In genomic region chr12:82486829-82487560, GRCm38 (mm10) we compare ENCODE assay signal across 17 mouse cellular contexts.
DNase-seq lines count a peak whose midpoint lies in the region; ATAC-seq lines count a peak whose summit lies in the region.
"Had no signal": no experiment of that assay in that cellular context is flagged by ENCODE, and none has a peak within 500 bp of the region (broad histone marks: within the 10 kb centered on the region; RNA-seq: fewer than 3 reads in every experiment).

No protein-coding gene starts in this region.

- H3K4me3 ChIP-seq in embryonic facial prominence, embryonic 14.5 days (ENCODE audit: low read depth, low read length), result no peak overlapping the region
- no peak overlapping the region for H3K4me3 ChIP-seq in stomach, embryonic 14.5 days (ENCODE audit: low read depth, low read length)
- H3K4me3 ChIP-seq: embryonic facial prominence, embryonic 12.5 days; heart, adult 2 months; midbrain, embryonic 13.5 days; neural tube, embryonic 13.5 days had no signal

- 0 out of 2 replicates have a peak, but pooled peaks have one; percentile 13 for ATAC-seq in frontal cortex, adult (ENCODE audit: low TSS enrichment)
- ATAC-seq in embryonic facial prominence, embryonic 14.5 days (ENCODE audit: low read depth), result no peak; the same call in 1 of the 2 replicates
- ATAC-seq in stomach, embryonic 14.5 days (ENCODE audit: insufficient number of reproducible peaks, insufficient read depth, low FRiP score, low read depth), result peak; percentile 75; the same call in 1 of the 2 replicates
- ATAC-seq: midbrain, embryonic 13.5 days; Patski had no signal

- H3K27ac ChIP-seq in embryonic facial prominence, embryonic 14.5 days (replicated peaks; ENCODE audit: low read depth, low read length), result no peak overlapping the region
- peak overlapping the region; percentile 41; the same call in 1 of the 2 replicates for H3K27ac ChIP-seq in stomach, embryonic 14.5 days (ENCODE audit: low read length)
- H3K27ac ChIP-seq: embryonic facial prominence, embryonic 12.5 days; heart, adult 2 months; midbrain, embryonic 13.5 days; neural tube, embryonic 13.5 days had no signal

- no peaks in the 10 kb centered on the region for H3K4me1 ChIP-seq in embryonic facial prominence, embryonic 14.5 days (ENCODE audit: control insufficient read depth, insufficient read depth, low read length)
- H3K4me1 ChIP-seq in stomach, embryonic 14.5 days (ENCODE audit: control insufficient read depth, insufficient read depth, low read length), result no peaks in the 10 kb centered on the region
- H3K4me1 ChIP-seq: embryonic facial prominence, embryonic 12.5 days; midbrain, embryonic 13.5 days; neural tube, embryonic 13.5 days had no signal

- intact Hi-C loops in left cerebral cortex, postnatal 4 days (cut with DNase I), result no loop called here

- no peaks in the 10 kb centered on the region for H3K27me3 ChIP-seq in embryonic facial prominence, embryonic 14.5 days (replicated peaks; ENCODE audit: control insufficient read depth, insufficient read depth, low read length)
- no peaks in the 10 kb centered on the region for H3K27me3 ChIP-seq in stomach, embryonic 14.5 days (ENCODE audit: control insufficient read depth, insufficient read depth, low read length)
- H3K27me3 ChIP-seq: embryonic facial prominence, embryonic 12.5 days; midbrain, embryonic 13.5 days; neural tube, embryonic 13.5 days; Patski had no signal

- no peaks in the 10 kb centered on the region for H3K9me3 ChIP-seq in embryonic facial prominence, embryonic 14.5 days (ENCODE audit: control insufficient read depth, low read length)
- H3K9me3 ChIP-seq in stomach, embryonic 14.5 days (ENCODE audit: control insufficient read depth, low read depth, low read length), result no peaks in the 10 kb centered on the region
- H3K9me3 ChIP-seq: embryonic facial prominence, embryonic 12.5 days; midbrain, embryonic 13.5 days; neural tube, embryonic 13.5 days had no signal

- H3K36me3 ChIP-seq in embryonic facial prominence, embryonic 14.5 days (ENCODE audit: control insufficient read depth, insufficient read depth, low read length), result no peaks in the 10 kb centered on the region
- no peaks in the 10 kb centered on the region for H3K36me3 ChIP-seq in stomach, embryonic 14.5 days (ENCODE audit: control insufficient read depth, insufficient read depth, low read length)
- H3K36me3 ChIP-seq: embryonic facial prominence, embryonic 12.5 days; midbrain, embryonic 13.5 days; neural tube, embryonic 13.5 days had no signal

- H3K9ac ChIP-seq in embryonic facial prominence, embryonic 14.5 days (ENCODE audit: low read depth, low read length), result no peak overlapping the region
- no peak overlapping the region for H3K9ac ChIP-seq in stomach, embryonic 14.5 days (replicated peaks; ENCODE audit: low read depth, low read length)
- H3K9ac ChIP-seq: embryonic facial prominence, embryonic 12.5 days; midbrain, embryonic 13.5 days; neural tube, embryonic 13.5 days had no signal

- H3K4me2 ChIP-seq in embryonic facial prominence, embryonic 14.5 days (ENCODE audit: low read depth, low read length), result no peak overlapping the region
- no peak overlapping the region for H3K4me2 ChIP-seq in stomach, embryonic 14.5 days (replicated peaks; ENCODE audit: low read depth, low read length)
- H3K4me2 ChIP-seq: embryonic facial prominence, embryonic 12.5 days; midbrain, embryonic 13.5 days; neural tube, embryonic 13.5 days had no signal

- DNase-seq in frontal cortex, postnatal 10 days (ENCODE audit: low spot score in 2 of 2), result no peak
- DNase-seq in left cerebral cortex, postnatal 4 days, result peak; percentile 38
- DNase-seq in left cerebral cortex, adult 11 months (ENCODE audit: low spot score), result no peak
- peak; percentile 55 for DNase-seq in embryonic facial prominence, embryonic 14.5 days (ENCODE audit: low spot score)
- no peak for DNase-seq in thymus, postnatal 10 days (ENCODE audit: low spot score in 2 of 2)
- DNase-seq: adrenal gland, postnatal 14 days; heart, adult 2 months; kidney, adult 9 months; lung, postnatal 14 days; right cerebral cortex, adult 18-20 months; thymus, postnatal 36 days had no signal

- 40% methylated on average over 6 of the region's 6 CpGs for WGBS in embryonic facial prominence, embryonic 14.5 days
- 27% methylated on average over 6 of the region's 6 CpGs for WGBS in stomach, embryonic 14.5 days

Comparison
In these comparisons a context has a peak if more than half of its experiments do, and no peak if none do; other contexts are left out.
1. DNase-seq: peak in left cerebral cortex, postnatal 4 days (single experiment) and embryonic facial prominence, embryonic 14.5 days (single experiment); none in frontal cortex, postnatal 10 days (0 of 2), left cerebral cortex, adult 11 months (single experiment) and thymus, postnatal 10 days (0 of 2).